Mouse (Mus musculus) cerebellum, adult 2 months (tissue): Measurements from ENCODE around the gene Rab40b.

Source experiments
- CTCF ChIP-seq: fragments of 200-500 bp; IDR thresholded peaks from 2 replicates; pipeline ENCODE4 v1.5.1; 2011; ENCODE audit warnings: low read depth, mild to moderate bottlenecking, control low read depth, low read length, moderate library complexity, borderline replicate concordance; ENCODE audit not compliant: insufficient read depth
- POLR2A ChIP-seq: fragments of 200-500 bp; IDR thresholded peaks from 2 replicates; pipeline ENCODE4 v1.6.1; 2011; ENCODE audit warnings: low read length, control low read depth, borderline replicate concordance; ENCODE audit not compliant: insufficient read depth

DNA sequence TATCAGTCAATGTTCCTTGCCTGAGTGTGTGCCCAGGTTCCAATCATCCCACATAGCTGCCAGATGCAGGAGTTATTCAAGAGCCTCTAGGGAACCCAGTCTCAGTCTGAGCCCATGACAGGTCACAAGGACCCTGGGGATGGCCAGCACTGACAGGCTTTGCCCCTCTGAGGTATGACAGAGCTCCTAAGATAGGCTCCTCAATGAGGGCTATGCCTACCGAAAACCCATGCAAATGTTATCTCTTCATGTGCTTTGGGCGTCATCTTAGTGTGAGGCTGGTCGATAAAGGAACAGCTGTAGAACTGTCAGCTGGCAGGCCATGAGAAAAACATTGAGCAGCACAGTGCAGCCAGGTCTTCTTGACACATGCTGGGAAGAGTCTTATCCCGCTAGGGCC lies 45.3 kb upstream of the Rab40b start:
- no peak for TF ChIP-seq POLR2A
- TF ChIP-seq CTCF: no peak
